In the genomic region with DNA sequence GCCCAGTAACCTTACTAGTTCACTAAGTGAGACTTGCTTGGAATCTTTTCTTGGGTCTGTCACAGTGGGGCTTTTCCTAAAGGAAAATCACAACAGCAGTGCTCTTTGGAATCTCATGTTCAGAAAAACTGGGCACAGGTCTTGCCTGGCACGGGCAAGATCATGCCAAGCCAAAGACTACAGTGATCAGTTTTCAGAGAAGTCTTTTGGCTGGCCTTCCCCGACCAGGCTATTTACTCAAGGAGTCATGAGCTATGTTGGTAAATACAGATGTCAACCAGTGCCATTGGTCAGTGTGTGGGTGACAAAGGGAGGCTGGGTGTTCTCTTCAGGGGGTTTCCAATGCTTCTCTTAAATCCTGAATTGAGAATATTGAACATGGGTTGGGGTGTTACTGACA, we compare ENCODE assay signal across 26 mouse cellular contexts. TPM values are rescaled to one million over a fixed set of nuclear protein-coding genes. Genes with fewer than 3 reads are reported as not detected.
"Had no signal": no experiment of that assay in that cellular context is flagged by ENCODE, and none has a peak within 500 bp of the region (broad histone marks: within the 10 kb centered on the region; RNA-seq: fewer than 3 reads in every experiment).

No protein-coding gene starts in this region.

- H3K4me3 ChIP-seq: limb, embryonic 12.5 days; limb, embryonic 15.5 days; liver, embryonic 13.5 days; stomach, embryonic 15.5 days had no signal

- H3K4me1 ChIP-seq: limb, embryonic 12.5 days; limb, embryonic 15.5 days; stomach, embryonic 15.5 days had no signal

- DNase-seq: kidney, postnatal 25 days; layer of hippocampus, postnatal 36 days; left cerebral cortex, postnatal 4 days; liver, embryonic 13.5 days; lung, adult 2 months; lung, postnatal 14 days; lung, postnatal 4 days; midbrain, embryonic 14.5 days; thymus, postnatal 25 days had no signal

- H3K27me3 ChIP-seq: limb, embryonic 12.5 days; limb, embryonic 15.5 days; liver, embryonic 13.5 days; stomach, embryonic 15.5 days had no signal

- H3K36me3 ChIP-seq: limb, embryonic 12.5 days; limb, embryonic 15.5 days; liver, embryonic 13.5 days; stomach, embryonic 15.5 days had no signal

- H3K27ac ChIP-seq: kidney, postnatal 0 days; limb, embryonic 12.5 days; limb, embryonic 15.5 days; liver, embryonic 13.5 days; stomach, embryonic 15.5 days had no signal

RNA-seq across cellular contexts. Expression of a gene that starts 2.2 kb away (rescaled TPM):
- total RNA-seq: layer of hippocampus, adult 8-10 months; layer of hippocampus, postnatal 10 days; layer of hippocampus, postnatal 36 days; left cerebral cortex, adult 8-10 months; left cerebral cortex, postnatal 14 days; left cerebral cortex, postnatal 4 days; megakaryocyte progenitor cell, adult 5-6 weeks; megakaryocyte-erythroid progenitor cell, adult 5-6 weeks; midbrain, postnatal 0 days had no signal
- polyA plus RNA-seq: lung, adult 2 months; midbrain, embryonic 11.5 days; midbrain, embryonic 14.5 days; midbrain, postnatal 0 days had no signal

RNA-seq across cellular contexts. Expression of a gene that starts 16.8 kb away (rescaled TPM):
- total RNA-seq: layer of hippocampus, adult 8-10 months; layer of hippocampus, postnatal 10 days; layer of hippocampus, postnatal 36 days; left cerebral cortex, adult 8-10 months; left cerebral cortex, postnatal 14 days; left cerebral cortex, postnatal 4 days; megakaryocyte progenitor cell, adult 5-6 weeks; megakaryocyte-erythroid progenitor cell, adult 5-6 weeks; midbrain, postnatal 0 days had no signal
- polyA plus RNA-seq: kidney, embryonic 14.5 days; kidney, postnatal 0 days; limb, embryonic 12.5 days; limb, embryonic 15.5 days; lung, adult 2 months; lung, embryonic 16.5 days; midbrain, embryonic 11.5 days; midbrain, embryonic 14.5 days; midbrain, postnatal 0 days; neural tube, embryonic 11.5 days; neural tube, embryonic 14.5 days; thymus, postnatal 0 days had no signal

RNA-seq across cellular contexts. Expression of a gene that starts 27.9 kb away (rescaled TPM):
- total RNA-seq: layer of hippocampus, postnatal 10 days; layer of hippocampus, postnatal 36 days; left cerebral cortex, adult 8-10 months; left cerebral cortex, postnatal 14 days; left cerebral cortex, postnatal 4 days; megakaryocyte progenitor cell, adult 5-6 weeks; megakaryocyte-erythroid progenitor cell, adult 5-6 weeks; midbrain, postnatal 0 days had no signal
- polyA plus RNA-seq: kidney, embryonic 14.5 days; lung, embryonic 16.5 days; midbrain, embryonic 11.5 days; neural tube, embryonic 14.5 days had no signal

RNA-seq across cellular contexts. Expression of a gene that starts 36.2 kb away (rescaled TPM):
- total RNA-seq: layer of hippocampus, adult 8-10 months; layer of hippocampus, postnatal 10 days; layer of hippocampus, postnatal 36 days; left cerebral cortex, adult 8-10 months; left cerebral cortex, postnatal 14 days; left cerebral cortex, postnatal 4 days; megakaryocyte progenitor cell, adult 5-6 weeks; megakaryocyte-erythroid progenitor cell, adult 5-6 weeks; midbrain, postnatal 0 days had no signal
- polyA plus RNA-seq: kidney, embryonic 14.5 days; limb, embryonic 12.5 days; limb, embryonic 15.5 days; lung, adult 2 months; lung, embryonic 16.5 days; midbrain, embryonic 11.5 days; midbrain, embryonic 14.5 days; midbrain, postnatal 0 days; neural tube, embryonic 11.5 days; neural tube, embryonic 14.5 days; stomach, embryonic 15.5 days; thymus, postnatal 0 days had no signal
